Mouse (Mus musculus): ENCODE measurements at regions not wholly inside any gene's neighbourhood (a gene's known extent, or its start where the extent isn't known, plus 50 kb on each side); places are given as distances from the start of the nearest gene placed in this dataset.

DNA sequence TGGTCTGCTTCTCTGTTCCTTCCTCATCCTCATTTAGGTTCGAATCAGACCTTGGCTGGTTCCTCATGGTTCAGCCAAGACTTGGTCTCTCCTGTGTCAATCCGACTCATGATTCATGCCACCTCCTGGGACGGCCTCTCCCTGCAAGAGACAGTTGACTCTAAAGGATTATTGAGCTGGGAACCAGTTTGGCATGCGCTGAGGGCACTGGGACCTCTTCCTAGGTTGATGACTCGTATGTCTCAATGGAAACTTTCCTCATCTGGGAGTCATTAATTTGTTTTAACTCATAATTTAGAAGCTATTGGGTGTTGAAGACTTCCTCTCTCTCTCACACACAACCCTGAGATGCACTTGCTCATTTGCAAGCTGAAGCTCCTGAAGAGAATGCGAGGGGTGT, 254.5 kb downstream of the Cog6 start:
- intact Hi-C loops (cut with DNase I) = no loop called here

DNA sequence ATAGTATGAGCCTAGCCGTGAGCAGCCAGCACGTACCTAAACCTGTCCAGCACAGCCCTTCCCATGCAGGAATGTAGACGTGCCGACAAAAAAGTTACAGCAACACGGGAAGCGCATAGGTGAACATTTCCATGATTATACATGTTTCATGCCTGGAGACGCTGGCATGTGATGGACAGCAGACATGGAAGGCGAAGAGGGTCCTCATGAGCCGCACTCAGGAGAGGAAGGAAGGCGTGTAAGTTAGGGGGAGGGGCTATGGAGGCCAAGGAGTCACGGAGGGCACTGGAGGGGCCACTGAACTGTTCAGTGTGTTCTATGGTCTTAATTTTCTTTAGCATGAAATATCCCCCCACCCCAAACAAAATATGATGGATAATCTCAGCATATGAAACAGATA, 257.2 kb downstream of the Cog6 start:
- intact Hi-C loops (cut with DNase I) = loop anchor here (2.0 to 10.0 kb wide), 2 partner anchors 215 to 497 kb away; no protein-coding TSS in a partner anchor

DNA sequence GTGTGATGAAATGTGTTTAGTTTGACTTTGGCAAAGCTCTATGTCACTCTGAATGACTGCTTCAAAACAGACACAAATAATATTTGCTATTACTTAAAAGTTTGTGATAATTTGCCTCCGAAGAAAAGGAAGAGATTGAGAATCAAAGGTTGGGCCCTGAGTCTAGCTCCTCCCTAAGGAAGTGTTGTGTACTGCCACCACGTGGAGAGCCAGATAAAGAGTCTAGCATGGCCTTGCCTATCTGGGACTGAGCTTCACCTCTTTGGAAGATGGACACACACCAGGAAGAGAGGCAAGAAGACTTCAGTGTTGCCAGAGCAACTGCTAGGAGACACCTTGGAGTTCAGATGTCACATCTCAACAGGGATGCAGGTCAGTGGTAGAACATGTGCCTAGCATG, 258.5 kb downstream of the Cog6 start:
- intact Hi-C loops (cut with DNase I) = loop anchor here (2.0 to 10.0 kb wide), 2 partner anchors 214 to 496 kb away; no protein-coding TSS in a partner anchor

DNA sequence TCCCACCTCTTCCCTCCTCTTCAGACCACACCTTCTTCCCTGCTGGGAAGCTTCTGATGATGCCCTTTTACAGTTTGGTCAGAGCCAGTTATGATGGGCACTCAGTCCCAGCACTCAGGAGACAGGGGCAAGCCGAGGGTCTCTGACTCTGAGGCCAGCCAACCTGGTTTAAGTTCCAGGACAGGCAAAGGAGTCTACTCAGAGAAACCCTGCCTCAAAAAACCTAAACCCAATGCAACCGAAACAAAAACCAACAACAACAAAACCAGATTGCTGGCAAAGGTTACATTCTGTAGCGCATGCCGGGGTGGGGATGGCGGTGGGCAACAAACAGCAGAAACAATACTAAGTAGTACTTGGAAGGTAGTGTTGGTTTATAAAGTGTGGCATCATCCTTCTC, 260.2 kb downstream of the Cog6 start:
- intact Hi-C loops (cut with DNase I) = loop anchor here (10.0 kb wide), 1 partner anchor 212 kb away; no protein-coding TSS in a partner anchor

DNA sequence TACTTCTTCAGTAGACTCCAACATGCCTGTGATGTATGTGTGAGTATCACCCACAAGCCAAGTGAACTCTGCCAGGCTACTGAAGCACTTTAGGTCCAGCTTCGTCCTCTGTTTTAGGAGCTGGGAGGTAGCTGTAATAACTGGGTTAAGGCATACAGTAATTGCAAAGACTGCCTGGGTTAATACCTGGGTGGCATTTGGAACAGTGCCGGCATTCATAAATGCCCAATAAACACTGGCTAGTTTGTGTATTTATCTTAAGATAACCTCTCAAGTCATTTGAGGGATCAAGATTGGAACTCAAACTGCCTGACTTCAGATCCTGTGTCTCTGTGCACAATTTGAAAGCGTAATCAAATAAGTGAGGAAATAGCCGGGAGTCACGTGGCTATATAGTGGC, 261.0 kb downstream of the Cog6 start:
- intact Hi-C loops (cut with DNase I) = loop anchor here (10.0 kb wide), 1 partner anchor 211 kb away; no protein-coding TSS in a partner anchor

DNA sequence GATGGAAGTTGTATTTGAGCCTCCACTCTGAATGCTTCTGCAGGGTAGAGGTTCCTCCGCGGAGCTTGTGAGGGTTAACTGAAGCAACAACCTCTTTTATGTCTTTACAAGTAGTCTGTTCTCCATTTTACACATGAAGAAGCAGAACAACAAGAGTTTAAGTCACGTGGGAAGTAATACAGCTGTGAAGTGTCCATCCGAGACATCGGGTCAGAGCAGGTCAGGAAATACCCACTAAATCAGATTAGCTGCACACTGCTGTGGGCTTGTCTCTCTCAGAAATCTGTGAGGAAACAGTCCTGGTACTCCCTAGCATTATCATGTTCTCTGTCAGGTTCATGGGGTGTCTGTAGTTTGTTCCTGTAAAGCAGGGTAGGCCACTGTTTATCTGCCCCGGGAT, 262.1 kb downstream of the Cog6 start:
- intact Hi-C loops (cut with DNase I) = loop anchor here (10.0 kb wide), 1 partner anchor 210 kb away; no protein-coding TSS in a partner anchor

DNA sequence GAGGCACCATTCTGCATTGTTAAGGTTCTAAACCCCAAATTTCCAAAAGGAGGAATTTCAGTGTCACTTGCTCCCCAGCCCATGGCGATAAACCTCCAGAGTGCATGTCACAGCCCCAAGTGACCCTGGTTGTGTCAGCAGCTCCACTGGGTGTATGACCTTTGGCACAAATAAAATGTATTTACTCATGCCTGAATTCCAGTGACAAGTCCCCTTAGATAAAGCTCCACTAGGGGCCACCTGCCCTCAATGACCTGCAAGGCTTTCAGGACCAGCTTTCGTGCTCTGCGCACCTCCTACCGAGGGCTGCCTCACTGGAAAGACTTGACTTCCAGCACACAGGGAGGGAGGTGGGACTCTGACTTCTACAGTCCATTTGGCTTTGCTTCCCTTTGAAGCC, 262.6 kb downstream of the Cog6 start:
- intact Hi-C loops (cut with DNase I) = loop anchor here (10.0 kb wide), 1 partner anchor 210 kb away; no protein-coding TSS in a partner anchor

DNA sequence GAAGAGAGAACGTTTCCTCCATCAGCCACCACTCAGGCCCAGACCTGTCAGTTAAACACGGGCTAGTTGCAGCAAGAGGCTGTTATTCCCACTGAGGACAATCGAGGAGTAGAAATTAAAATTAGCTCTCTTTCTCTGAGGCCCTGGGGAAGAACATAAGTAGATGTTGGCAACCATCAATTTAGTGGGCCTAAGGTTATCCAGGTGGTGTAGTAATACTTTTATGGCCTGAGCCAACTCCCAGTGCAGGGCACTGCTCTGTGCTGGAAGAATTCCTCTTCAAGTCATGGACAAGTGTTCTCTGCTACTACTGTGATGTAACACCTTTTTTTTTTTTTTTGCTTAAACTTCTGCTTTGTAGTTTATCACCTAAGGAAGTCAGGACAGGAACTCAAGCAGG, 270.1 kb downstream of the Cog6 start:
- intact Hi-C loops (cut with DNase I) = no loop called here

DNA sequence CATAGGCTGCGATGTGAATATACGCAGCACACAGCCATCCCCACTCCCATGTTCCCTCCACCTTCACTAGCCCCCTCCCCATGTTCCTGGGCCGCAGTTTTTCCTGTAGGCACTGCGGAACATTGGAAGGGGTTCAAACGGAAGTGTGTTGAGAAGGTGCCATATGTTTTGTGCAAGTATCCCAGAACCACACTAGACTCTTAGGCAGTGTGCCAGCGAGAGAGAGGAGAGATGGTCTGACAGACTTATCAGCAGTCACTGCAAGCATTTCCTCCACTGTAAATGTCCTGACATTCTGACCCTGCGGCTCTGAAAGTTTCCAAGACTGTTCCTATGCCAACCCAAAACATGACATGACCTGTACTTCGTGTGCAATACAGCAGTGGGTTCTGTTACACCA, 272.7 kb downstream of the Cog6 start:
- intact Hi-C loops (cut with DNase I) = no loop called here

DNA sequence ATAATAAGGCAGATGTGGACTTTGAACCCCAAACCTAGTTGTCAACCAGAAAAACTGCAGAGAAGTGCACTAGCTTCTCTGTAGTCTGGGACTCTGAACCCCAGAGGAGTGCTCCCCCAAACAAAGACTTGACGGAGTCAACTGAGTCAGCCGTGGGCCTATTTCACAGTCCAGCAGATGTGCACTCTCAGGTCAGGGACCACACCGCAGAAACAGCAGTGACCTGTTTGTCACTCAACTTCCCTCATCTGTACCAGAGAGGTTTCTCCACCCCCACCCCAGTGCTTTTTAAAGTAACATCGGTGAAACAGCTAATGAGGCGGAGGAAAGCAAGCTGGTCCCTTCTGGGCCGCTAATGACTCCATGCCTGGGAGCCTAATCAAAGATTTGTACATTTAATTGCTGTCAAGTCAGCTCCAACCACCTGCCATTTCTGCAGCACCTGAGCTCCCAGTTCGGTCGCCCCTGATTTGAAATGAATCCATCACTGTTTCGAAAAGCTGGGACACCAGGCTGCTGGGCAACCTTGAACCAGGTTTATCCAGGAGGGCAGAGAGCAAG, 276.5 kb downstream of the Cog6 start:
- intact Hi-C loops (cut with DNase I) = no loop called here

DNA sequence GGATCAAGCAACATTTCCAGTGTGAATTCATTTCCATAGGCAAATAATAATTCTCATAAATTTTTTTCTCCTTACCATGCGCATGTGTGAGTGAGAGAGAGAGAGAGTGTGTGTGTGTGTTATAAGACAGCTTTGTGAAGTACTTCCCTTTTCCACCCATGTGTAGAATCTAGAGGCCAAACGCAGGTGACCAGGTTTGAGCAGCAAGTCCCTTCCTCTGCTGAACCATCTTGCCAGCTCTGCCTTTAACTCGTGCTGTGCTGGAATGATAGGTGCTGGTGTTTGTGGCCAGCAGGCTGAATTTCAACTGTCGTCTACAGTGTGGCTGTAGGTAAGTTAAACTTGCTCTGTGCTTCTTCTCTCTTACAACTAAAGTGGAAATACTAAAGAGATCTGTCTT, 277.5 kb downstream of the Cog6 start:
- intact Hi-C loops (cut with DNase I) = no loop called here

DNA sequence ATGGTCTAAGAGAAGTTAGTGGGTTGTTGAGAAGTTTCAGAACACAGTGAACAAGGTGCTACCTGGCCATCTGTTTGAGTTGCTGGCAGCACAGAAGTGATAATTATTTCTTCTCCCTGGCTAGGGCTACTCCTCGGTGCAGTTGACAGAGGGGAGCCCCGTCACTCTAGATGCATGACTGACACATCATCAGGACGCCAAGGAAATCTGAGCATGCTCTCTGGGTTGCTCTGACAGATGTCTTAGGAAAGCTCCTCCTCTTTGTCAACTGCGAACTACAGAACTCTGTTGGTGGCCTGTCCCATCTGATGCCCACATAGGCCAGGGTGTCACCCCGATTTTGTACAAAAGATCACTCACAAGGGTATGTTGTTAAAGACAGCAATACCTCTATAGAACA, 278.7 kb downstream of the Cog6 start:
- intact Hi-C loops (cut with DNase I) = no loop called here

DNA sequence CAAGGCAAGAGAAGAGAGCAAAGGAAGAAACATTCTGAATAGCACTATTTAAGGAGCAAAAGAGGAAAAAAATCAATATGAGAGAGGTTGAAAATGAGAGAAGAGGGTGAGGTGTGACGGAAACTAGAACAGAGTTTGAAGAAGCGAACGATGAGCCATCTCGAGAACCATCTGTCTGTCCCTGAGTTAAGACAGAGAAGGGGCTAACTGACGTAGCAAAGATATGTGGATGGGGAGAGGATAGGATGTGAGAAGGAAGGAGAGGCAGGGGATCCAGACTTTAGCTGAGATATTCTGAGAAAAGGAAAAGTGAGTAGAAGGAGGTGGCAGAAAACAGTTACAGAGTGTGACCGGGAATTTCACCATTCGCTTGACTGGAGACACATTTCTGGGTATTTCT, 281.1 kb downstream of the Cog6 start:
- intact Hi-C loops (cut with DNase I) = no loop called here

DNA sequence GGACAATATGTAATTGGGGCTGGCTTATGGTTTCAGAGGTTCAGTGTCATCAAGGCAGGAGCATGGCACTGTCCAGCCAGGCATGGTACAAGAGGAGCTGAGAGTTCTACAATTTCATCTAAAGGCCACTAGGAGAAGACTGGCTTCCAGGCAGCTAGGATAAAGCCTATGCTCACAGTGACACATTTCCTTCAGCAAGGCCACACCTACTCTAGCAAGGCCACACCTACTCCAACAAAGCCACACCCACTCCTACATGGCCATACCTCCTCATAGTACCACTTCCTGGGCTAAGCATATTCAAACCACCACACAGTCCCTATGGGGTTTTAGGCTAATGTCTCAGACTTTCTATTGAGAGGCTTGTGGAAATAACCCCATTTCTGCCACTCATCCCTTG, 285.1 kb downstream of the Cog6 start:
- intact Hi-C loops (cut with DNase I) = no loop called here

DNA sequence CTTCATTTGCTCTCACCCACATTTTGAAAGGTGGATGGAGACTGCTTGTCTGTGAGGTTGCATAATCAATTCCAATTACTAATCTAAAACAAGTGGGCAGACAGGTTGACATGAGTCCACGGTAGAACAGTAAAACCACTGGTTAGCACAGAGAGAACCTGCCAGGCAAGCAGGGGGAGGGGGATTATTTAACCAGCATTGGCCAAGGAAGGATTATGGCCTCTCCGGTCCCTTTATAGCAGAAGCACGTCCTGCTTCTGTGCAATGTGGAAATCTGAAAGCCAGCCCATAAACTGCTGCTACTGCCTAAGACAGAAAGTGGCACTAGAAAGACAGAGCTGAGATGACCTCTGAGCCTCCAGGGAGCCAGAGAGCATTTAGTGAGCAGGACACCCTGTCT, 285.5 kb downstream of the Cog6 start:
- intact Hi-C loops (cut with DNase I) = no loop called here

DNA sequence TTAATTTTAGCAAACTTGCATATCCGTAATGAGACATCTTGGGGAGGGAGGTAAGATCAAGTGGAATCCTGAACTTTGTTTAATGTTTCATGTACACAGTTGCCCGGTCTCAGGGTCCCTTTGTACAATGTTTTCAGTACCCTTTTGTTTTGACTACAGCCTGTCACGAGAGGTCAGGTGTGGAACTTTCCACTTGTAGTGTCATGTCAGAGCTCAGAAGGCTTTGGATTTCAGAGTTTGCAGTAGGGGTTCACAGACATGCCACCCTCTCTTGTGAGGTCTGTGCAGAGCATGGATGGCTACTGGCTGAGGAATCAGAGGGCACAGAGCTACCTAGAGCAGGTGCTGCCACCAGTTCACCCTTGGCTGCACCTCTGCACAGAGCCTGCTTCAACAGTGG, 287.3 kb downstream of the Cog6 start:
- intact Hi-C loops (cut with DNase I) = no loop called here

DNA sequence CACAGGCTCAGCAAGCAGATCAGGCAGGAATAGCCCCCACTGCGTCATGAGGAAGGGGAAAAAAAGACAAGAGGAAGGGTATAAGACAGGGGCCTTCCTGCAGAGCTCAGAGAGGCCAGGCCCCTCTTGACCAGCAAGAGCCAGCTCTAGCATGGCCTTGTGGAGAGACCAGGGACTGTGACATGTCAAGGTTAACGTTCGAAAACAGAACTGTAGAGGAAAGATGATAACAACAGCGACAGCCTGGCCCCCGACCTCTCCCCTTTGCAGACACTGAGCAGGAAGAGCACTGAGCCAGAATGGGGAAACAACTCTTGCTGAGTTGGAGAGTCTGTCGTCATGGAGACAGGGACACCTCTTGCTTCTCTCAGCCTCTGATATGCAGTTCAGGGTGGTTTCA, 288.2 kb downstream of the Cog6 start:
- intact Hi-C loops (cut with DNase I) = no loop called here

DNA sequence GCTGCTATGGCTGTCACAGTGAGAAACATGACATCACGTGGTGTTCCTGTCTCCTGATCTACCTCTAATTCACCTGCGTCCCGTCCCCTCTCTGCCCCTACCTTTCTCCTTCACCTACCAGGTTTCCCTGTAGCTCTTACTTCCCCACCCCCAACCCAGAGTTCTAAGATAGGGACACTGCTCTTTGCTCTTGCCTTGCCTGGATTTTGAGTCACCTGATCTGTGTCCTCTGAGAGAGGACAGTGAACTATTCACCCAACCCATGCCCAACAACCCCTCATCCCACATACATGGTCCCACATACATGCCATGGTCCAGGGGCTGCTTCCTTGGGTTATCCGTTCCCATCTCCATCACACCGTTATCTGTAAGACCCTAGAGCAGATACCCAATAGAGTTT, 288.6 kb downstream of the Cog6 start:
- intact Hi-C loops (cut with DNase I) = no loop called here

DNA sequence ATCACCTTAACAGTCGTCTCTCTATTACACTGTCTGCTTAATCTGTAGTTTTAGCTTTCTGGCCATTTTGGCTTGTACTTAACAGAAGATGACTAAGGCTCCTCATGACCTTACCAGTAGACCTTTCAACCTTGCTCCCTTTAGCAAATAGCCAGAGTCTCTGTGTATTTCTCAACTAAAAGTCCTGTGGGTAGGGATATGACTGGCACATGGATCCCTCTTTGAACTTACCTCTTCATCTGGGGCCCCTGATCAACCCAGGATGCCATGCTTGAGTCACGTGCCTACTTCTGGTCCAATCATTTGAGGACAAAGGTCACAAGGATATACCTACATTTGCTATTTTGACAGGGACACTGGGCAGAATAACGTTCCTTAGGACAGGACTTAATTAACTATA, 292.7 kb downstream of the Cog6 start:
- intact Hi-C loops (cut with DNase I) = no loop called here

DNA sequence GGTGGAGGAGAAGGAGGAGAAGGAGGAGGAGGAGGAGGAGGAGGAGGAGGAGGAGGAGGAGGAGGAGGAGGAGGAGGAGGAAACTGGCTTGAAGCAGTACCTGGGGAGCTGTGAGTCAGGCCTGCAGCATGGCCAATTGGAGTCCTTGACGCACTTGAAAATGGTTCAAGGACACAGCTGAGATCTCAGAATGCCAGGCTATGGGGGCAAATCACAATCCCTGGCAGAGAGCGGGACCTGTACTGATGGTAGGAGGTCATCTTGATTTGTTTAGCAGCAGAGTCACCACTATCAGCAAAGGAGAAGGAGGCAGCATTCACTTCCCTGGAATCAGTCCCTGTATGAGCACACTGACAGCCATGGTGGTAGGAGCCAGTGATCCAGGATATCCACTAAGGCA, 294.1 kb downstream of the Cog6 start:
- intact Hi-C loops (cut with DNase I) = no loop called here

DNA sequence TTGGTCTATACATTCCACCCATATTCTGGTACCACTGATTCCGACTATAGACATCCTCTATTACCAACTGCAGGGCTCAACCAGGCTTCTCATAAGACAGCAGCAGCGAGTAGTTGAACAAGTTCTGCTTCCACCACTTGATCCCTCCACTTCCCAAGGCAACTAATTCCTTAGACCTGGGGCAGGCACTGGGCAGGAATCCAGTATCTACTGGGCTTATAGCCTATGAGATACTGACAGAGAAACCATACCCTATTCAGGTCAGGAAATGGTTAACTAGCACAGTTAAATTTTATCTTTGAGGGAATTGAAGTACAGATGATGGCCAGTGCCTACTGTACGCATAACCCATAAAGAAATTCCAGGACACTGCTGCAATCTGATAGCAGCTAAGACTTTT, 297.9 kb downstream of the Cog6 start:
- intact Hi-C loops (cut with DNase I) = no loop called here

DNA sequence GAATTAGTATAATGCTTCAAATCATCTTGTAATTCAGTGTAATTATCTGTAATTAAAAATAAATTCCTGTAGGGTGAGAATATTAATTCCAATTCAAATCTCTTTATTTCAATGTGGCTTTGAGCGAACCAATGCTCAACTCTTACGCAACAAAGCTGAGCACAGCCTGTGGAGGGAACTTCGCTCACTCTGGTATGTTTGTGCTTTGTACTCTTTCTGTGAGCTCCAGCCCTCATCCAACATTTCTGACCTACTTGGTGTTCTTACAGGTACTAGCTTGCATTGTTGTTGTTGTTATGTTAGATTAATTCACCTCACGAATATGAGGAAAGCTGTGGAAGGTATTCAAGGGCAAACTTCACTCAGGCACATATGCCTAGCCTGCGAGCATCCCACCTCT, 299.7 kb downstream of the Cog6 start:
- intact Hi-C loops (cut with DNase I) = no loop called here

DNA sequence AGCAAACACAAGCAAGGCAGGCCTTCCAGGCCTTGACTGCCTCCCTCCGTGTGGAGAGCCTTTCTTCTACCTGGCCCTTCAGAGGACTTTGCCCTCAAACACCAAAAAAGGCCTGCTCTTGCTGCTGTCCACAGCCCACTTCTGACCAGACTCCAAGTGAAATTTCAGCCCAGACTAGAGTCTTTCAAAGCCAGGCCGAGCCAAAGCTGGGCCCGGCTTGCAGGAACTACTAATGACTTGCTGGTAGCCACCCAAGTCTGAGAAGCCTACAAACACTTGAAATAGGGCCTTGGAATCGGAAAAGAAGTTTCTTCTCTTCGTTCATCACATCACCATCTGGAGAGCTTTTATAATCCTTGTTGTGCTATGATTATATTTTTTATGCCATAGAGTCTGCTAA, 304.9 kb downstream of the Cog6 start:
- intact Hi-C loops (cut with DNase I) = no loop called here

DNA sequence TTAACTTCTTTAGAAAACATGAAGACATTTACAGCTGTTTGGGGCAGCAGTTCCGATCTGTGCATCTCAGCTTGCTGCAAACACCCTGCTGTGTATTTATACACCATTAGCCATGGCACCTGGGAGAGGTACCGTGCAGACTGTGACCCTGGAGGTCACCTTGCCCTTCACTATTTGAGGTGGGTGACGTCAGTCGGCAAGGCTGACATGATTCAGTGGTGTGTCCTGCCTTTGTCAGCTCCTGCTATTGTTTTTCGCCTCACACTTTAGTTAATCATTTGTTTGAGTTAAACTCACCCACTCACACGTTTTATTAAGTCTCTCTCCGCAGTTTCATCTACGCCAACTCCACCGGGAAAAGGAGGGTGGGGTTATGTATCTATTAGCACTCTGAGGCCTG, 305.9 kb downstream of the Cog6 start:
- intact Hi-C loops (cut with DNase I) = no loop called here
